Mouse (Mus musculus): Measurements from ENCODE around the gene Tmem145. TPM values are rescaled to one million over a fixed set of nuclear protein-coding genes. Genes with fewer than 3 reads are reported as not detected.

Tmem145 gene
- polyA plus RNA-seq, 1 experiment = 0.16 TPM

DNA sequence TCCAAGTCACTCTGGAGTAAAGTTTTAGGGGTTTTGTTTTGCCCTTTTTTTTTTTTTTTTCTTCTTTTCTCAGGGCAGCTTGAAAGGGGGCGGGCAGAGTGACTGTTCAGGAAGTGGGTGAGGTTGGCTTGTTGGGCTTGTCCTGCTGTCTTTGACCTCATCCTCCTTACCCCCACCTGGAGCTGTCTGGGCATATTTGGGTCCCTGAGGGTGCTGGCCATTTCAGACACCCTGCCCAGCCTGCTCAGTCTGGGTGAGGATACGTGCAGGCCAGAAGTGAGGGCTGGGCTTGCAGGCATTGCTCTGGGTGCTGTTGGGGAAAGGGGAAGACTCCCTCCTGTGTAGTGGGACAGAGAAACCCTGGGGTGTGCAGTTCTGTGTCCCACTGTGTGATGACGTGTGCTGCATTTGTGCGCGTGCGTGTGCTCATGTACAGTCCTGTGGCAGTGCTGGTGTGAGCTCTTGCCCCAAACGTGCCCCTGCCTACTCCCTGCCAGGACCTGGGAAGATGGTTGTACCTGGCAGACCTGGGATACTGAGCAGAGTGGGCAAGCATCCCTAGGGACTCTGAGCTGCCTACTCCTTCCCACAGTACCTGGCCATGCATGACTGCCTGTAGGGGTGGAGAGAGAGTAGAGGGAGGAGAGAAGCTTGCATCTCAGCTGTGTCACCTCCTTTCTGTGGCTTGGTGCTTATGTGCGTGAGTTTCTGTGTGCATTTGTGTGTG lies 36.2 kb upstream of the Tmem145 start:
- Histone ChIP-seq H3K27me3 (replicated peaks) (no peaks in the 10 kb centered on the region), H3K4me1 (peaks cover 75% of the 10 kb centered on the region), H3K36me3 (replicated peaks; ENCODE audit: low read length) (peaks cover 50% of the 10 kb centered on the region), H3K4me3 (replicated peaks) (peak overlapping the region; percentile 98), H3K9me3 (no peaks in the 10 kb centered on the region)
- TF ChIP-seq GATA1 (IDR thresholded peaks at IDR 0.05; ENCODE audit: borderline replicate concordance, low read length) (no peak), FLI1 (IDR thresholded peaks at IDR 0.05; ENCODE audit: low read length) (no peak)

DNA sequence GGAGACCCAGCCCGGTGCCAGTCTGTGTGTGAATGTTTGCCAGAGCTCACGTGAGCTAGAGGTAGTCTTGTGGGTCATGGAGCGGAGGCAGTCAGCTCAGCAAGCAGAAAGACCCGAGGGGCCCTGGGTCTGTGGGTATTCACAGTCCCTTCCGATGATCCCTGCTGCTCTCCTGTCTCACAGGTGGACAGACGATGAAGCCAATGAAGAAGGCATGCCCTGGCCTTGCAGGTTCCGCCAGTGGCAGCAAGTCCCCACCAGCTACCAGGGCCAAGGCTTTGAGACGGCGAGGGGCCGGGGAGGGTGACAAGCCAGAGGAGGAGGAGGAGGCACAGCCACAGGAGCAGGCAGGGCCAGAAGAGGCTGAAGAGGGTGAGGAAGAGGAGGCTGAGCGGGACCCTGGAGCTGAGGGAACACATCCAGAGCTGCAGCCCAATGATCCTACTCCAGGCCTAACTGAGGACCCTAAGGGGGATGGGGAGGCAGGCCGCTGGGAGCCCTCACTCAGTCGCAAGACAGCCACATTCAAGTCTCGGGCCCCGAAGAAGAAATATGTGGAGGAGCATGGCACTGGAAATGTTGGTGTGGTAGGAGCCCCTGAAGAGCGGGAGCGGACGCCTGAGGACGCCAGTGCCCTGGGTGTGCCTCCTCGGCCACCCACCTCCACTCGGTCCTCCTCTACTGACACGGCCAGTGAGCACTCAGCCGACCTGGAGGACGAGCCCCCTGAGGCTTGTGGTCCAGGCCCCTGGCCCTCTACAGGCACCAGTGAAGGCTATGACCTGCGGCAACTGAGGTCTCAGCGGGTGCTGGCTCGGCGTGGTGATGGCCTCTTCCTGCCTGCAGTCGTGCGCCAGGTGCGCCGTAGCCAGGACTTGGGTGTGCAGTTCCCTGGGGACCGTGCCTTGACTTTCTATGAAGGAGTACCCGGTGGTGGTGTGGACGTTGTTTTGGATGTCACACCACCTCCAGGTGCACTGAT lies 35.0 kb upstream of the Tmem145 start:
- Histone ChIP-seq H3K4me3 (replicated peaks) (peak overlapping the region; percentile 98), H3K4me1 (peaks cover 88% of the 10 kb centered on the region), H3K9me3 (no peaks in the 10 kb centered on the region), H3K36me3 (replicated peaks; ENCODE audit: low read length) (peaks cover 63% of the 10 kb centered on the region), H3K27me3 (replicated peaks) (no peaks in the 10 kb centered on the region)
- TF ChIP-seq GATA1 (IDR thresholded peaks at IDR 0.05; ENCODE audit: borderline replicate concordance, low read length) (no peak), FLI1 (IDR thresholded peaks at IDR 0.05; ENCODE audit: low read length) (no peak)

- H3K4me1 ChIP-seq = peaks cover 88% of the 10 kb centered on the region
- H3K9me3 ChIP-seq = no peaks in the 10 kb centered on the region
- no peaks in the 10 kb centered on the region for H3K27me3 ChIP-seq (replicated peaks)
- peaks cover 71% of the 10 kb centered on the region for H3K36me3 ChIP-seq (replicated peaks; ENCODE audit: low read length)
- no peak for TF ChIP-seq FLI1 (IDR thresholded peaks at IDR 0.05; ENCODE audit: low read length)
- peak overlapping the region; percentile 33 for H3K4me3 ChIP-seq (replicated peaks)
Observed at GRCm38 (mm10) chr7:25271651-25272444, 34.1 kb upstream of the Tmem145 start.

DNA sequence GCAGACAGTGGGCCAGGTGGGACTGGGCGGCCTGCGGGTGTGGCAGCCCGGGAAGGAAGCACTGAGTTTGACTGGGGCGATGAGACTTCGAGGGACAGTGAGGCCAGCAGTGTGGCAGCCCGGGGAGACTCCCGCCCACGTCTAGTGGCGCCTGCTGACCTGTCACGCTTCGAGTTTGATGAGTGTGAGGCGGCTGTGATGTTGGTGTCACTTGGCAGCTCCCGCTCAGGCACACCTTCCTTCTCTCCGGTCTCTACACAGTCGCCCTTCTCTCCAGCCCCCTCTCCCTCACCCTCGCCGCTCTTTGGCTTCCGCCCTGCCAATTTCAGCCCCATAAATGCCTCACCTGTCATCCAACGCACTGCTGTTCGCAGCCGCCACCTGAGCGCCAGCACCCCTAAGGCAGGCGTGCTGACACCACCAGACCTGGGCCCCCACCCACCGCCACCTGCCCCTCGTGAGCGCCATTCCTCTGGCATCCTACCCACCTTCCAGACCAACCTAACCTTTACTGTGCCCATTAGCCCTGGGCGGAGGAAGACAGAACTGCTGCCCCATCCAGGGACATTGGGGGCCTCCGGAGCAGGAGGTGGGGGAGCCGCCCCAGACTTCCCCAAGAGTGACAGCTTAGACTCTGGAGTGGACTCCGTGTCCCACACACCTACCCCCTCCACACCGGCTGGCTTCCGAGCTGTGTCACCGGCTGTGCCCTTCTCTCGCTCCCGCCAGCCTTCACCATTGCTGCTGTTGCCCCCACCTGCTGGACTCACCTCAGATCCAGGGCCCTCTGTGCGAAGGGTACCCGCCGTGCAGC lies 33.3 kb upstream of the Tmem145 start:
- Histone ChIP-seq H3K27me3 (replicated peaks) (no peaks in the 10 kb centered on the region), H3K4me3 (replicated peaks) (peak overlapping the region; percentile 85), H3K4me1 (peaks cover 92% of the 10 kb centered on the region), H3K36me3 (replicated peaks; ENCODE audit: low read length) (peaks cover 73% of the 10 kb centered on the region), H3K9me3 (no peaks in the 10 kb centered on the region)
- TF ChIP-seq FLI1 (IDR thresholded peaks at IDR 0.05; ENCODE audit: low read length) (no peak), GATA1 (IDR thresholded peaks at IDR 0.05; ENCODE audit: borderline replicate concordance, low read length) (no peak)

- no peaks in the 10 kb centered on the region for H3K27me3 ChIP-seq (replicated peaks)
- H3K4me1 ChIP-seq = peaks cover 97% of the 10 kb centered on the region
- peaks cover 73% of the 10 kb centered on the region for H3K36me3 ChIP-seq (replicated peaks; ENCODE audit: low read length)
- TF ChIP-seq GATA1 (IDR thresholded peaks at IDR 0.05; ENCODE audit: borderline replicate concordance, low read length) = no peak
- TF ChIP-seq FLI1 (IDR thresholded peaks at IDR 0.05; ENCODE audit: low read length) = no peak
- peak overlapping the region; percentile 85 for H3K4me3 ChIP-seq (replicated peaks)
- H3K9me3 ChIP-seq = no peaks in the 10 kb centered on the region
Observed at GRCm38 (mm10) chr7:25273259-25274241, 32.4 kb upstream of the Tmem145 start.

- Histone ChIP-seq H3K4me3 (replicated peaks) (peak overlapping the region; percentile 85), H3K9me3 (no peaks in the 10 kb centered on the region), H3K36me3 (replicated peaks; ENCODE audit: low read length) (peaks cover 73% of the 10 kb centered on the region), H3K4me1 (peaks cover 95% of the 10 kb centered on the region), H3K27me3 (replicated peaks) (no peaks in the 10 kb centered on the region)
- TF ChIP-seq GATA1 (IDR thresholded peaks at IDR 0.05; ENCODE audit: borderline replicate concordance, low read length) (no peak), FLI1 (IDR thresholded peaks at IDR 0.05; ENCODE audit: low read length) (no peak)
Observed at GRCm38 (mm10) chr7:25274571-25274970, 31.3 kb upstream of the Tmem145 start.

GRCm38 (mm10) chr7:25274996-25275395 lies 30.9 kb upstream of the Tmem145 start:
- Histone ChIP-seq H3K36me3 (replicated peaks; ENCODE audit: low read length) (peaks cover 68% of the 10 kb centered on the region), H3K27me3 (replicated peaks) (no peaks in the 10 kb centered on the region), H3K9me3 (no peaks in the 10 kb centered on the region), H3K4me1 (peaks cover 95% of the 10 kb centered on the region), H3K4me3 (replicated peaks) (peak overlapping the region; percentile 85)
- no peak for TF ChIP-seq GATA1 (IDR thresholded peaks at IDR 0.05; ENCODE audit: borderline replicate concordance, low read length)
- TF ChIP-seq FLI1 (IDR thresholded peaks at IDR 0.05; ENCODE audit: low read length) = no peak

Measured in megakaryocyte, embryonic 14.5 days (primary cell).